Mouse (Mus musculus) WW6 (cell line): Measurements from ENCODE around the gene Hnf1a.

ENCODE experiments used
- DNase-seq: peaks from one replicate; pipeline ENCODE4 v3.0.0-alpha.2; 2013; ENCODE audit warnings: low read depth, low spot score

Hnf1a gene

GRCm38 (mm10) chr5:114979250-114980121 lies 8.6 kb upstream of the Hnf1a start:
- DNase-seq = peak; percentile 45

DNA sequence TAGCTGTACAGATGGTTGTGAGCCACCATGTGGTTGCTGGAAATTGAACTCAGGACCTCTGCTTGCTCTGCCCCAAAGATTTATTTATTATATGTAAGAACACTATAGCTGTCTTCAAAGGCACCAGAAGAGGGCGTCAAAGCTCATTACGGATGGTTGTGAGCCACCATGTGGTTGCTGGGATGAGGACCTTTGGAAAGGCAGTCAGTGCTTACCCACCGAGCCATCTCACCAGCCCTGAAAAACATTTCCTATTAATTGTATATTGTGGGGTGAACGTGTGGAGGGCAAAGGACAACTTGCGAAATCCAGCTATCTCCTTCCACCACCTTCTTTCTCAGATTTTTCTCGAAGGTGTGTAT lies 8.0 kb upstream of the Hnf1a start:
- peak; percentile 70 for DNase-seq

- no peak for DNase-seq
Measured at GRCm38 (mm10) chr5:114978473-114978872, 7.6 kb upstream of the Hnf1a start.

GRCm38 (mm10) chr5:114976935-114977334 lies 6.0 kb upstream of the Hnf1a start:
- DNase-seq = no peak

GRCm38 (mm10) chr5:114973131-114973530 lies 2.2 kb upstream of the Hnf1a start:
- no peak for DNase-seq

DNA sequence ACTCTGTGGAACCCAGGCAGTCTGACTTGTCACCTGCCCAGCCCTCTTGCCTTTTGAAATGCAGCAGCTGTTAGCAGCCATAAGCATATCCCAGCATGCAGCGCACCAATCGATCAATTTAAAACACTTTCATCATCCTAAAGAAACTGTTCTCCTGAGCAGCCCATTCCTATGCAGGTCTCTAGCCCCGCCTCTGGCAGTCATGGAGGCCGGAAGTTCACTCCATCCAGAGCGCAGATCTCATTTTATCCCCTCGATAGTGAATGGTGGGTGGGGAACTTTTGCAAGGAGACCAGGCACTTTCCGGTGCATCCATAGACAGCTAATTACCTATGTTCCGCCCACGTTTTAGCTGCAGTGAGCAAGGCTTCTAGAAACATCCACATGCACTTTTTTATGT lies 1.3 kb upstream of the Hnf1a start:
- DNase-seq = peak; percentile 39

DNA sequence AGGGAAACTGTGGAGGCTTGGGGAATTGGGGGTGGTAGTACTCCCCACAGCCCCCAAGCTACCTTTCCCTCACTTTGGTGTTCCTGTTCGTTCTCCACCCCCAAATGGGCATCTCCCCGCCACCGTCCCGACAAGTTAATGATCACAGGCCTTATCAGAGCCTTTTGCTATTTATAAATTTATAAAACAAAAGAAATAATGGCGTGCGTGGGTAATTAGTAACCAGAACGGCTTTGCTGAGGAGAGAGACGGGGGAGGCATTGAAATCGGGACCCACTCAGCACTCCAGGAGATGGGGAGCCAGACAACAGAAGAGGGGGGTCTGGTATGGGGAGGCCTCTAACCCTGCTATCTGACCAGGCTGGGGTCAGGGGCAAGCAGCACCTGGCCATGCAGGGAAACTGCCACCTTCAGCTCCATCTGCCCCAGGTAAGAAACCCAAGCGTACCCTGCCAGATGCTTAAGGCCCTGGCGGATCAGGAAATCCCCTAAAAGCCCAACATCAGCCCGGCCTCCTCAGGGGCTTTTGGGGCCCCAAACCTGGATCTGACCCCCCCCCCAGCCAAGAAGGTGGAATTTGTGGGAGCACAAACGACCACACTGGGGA lies 1.2 kb downstream of the Hnf1a start:
- no peak for DNase-seq

DNA sequence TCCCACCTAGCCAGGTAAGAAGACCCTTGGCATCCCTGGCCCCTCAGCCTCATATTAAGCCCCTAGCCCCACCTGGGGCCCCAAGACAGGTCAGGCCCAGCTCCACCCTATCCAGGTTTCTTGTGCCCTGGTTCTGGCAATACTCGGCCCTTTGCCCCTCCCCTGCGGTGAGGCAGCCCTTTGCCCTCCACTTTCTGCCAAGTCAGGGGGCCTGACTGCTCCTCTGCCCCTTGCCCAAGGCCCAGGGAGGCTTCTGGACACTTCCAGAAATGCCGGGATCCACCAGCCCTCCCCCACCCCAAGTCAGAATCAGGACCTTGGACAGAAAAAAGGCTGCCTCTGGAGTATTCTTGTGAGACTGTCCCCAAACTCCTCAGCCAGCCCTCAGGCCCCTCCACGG lies 1.8 kb downstream of the Hnf1a start:
- no peak for DNase-seq

GRCm38 (mm10) chr5:114968651-114969050 lies 2.2 kb downstream of the Hnf1a start:
- no peak for DNase-seq

DNA sequence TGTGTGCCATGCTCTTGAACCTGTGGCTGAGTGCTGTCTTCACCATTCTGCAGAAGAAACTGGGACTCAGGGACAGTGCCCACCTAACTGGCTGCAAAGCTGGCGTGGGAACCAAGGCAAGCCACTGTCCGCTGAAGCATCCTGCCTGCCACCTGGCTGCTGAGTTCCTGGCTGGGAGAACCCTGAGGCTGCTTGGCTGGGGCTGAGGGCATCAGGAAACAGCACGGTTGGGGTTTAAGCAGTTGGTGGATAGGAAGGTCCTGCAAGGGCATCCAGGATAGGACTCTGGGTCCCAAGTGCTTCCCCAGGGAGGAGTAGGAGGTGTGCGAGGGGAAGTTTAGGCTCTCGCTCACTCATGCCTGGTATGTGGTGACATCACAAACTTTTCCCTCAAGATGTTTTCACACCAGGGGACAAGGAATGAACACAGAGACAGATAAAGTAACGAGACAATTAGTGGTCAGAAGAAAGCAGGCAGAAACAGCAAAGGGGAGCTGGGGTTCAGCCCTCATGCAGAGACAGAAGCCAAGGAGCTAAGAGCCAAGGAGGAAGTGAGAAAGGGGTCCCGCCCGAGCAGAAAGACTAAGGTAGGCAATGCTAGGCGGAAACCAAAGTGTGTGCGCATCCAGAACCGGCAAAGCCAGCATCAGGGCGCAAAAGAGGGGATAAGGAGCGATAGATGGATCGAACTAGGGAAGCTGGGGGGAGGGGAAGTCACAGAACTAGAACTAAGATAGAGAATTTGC lies 3.2 kb downstream of the Hnf1a start:
- no peak for DNase-seq

DNA sequence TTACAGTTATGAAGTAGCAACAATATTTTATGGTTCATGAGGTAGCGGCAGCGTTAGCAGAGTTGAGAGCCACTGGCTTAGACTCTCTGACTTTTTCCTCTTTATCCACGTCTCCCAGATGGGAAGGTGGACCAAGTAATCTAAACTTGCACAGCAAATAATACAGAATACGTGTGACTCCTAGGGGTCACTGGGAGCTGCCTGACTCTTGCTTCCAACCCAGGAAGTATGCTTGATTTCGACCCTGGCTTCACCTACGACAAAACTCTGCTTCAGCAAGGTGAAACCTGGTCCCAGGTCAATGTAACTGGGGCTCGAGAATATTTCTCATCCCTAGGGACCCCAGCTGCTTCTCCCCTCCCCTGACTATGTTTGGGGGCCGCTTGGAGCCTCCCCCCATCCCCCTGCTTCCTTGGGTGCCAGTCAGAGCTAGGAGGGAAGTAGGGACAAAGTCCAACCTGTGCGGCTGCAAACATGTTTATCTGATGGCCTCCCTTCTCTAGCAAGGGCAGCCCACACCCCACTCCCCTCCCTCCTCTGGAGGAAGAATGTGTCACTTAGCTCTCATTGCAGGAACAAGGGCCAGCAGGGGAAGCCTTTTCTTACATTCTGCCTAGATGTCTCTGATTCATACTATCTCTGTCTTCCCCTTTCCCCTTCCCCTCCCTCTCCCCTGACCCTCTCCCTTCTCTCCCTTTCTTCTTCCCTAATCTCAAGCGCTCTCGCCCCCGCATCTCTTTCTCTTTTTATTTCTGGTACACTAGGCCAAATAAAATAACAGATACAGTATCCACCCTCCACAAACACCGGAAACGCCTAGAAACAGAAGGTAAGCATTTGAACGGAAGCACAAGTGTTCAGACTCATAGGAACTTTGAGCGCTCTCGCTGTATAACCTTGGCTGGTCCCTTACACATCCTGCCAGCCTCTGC lies 5.7 kb downstream of the Hnf1a start:
- DNase-seq = no peak

DNA sequence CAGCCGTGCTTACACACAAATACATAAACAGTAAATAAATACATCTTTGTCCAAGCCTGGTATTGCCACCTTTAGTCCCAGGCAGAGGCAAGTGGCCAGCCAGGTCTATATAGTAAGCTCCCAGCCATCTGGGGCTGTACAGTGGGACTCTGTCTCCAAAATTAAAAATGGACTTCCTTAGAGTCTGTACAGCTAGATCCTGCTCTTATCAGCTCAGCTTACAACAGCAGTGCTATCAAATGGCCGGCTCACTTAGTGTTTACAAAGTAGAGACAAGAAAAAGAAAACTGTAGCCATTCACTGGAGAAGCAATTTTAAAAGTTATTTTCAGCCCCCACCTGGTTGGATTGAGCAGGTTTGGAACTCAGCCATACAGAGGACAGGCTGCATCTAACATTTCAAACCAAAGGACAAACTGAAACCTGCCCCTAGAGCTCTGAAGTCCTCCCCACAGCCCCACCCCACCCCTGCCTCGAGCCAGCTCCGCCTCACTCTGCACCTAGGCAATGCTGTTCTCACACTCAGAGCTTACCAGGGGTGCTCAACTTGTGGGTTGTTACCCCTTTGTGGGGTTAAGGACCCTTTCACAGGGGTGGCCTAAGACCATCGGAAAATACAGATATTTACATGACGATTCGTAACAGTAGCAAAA lies 6.5 kb downstream of the Hnf1a start:
- DNase-seq = no peak

DNA sequence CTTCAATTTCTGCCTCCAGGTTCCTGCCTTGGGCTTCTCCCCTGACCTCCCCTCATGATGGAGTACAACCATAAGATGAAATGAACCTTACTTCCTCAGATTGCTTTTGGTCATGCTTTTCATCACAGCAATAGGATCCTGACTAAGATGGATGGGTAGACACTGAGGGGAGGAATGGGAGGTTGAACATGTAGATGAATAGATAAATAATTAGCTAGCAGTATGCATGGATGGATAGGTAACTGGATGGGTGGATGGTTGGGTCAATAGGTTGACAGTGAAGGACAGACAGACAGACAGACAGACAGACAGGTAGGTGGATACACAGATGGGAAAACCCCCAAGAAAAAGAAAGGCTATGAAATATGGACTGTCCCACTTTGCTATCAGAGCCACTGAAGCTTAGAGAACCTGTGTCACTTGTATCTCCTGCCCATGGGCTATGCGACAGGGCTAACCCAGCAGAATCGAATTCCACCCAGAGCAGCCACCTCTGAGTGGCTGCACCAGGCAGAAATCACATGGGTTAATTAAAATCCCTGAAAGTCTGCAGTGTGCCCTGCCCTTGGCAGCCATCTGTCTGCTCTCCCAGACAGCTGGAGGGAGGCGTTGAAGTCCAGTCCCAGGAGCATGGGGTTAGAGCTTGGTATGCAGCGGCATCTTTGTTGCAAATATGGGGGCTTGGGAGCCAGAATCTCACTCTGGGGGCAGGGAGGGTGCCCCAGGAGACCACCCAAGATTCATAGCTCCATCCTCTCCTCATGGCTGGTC lies 9.1 kb downstream of the Hnf1a start:
- no peak for DNase-seq

- DNase-seq = no peak
Measured at GRCm38 (mm10) chr5:114958069-114958468, 12.8 kb downstream of the Hnf1a start.

DNA sequence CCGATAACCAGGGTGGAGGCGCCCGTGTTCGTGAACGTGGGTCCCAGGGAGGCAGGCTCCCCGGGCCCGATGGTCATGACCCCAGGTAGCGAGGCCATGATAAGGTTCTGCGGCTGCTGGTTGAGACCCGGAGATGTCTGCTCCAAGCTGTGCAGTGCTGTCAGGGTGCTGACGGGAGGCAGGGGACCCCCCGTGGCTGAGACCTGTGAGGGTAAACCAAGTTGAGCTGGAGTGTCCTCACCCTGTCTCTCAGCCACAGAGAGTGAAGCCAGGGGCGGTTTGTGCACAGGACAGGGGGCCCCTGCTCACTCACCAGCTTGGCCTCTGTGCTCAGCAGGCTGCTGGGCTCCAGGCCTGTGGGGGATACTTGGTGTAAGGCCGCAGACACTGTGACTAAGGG lies 17.6 kb downstream of the Hnf1a start:
- no peak for DNase-seq

GRCm38 (mm10) chr5:114951279-114951880 lies 19.5 kb downstream of the Hnf1a start:
- DNase-seq = no peak

- no peak for DNase-seq
Measured at GRCm38 (mm10) chr5:114950669-114951068, 20.2 kb downstream of the Hnf1a start.

DNA sequence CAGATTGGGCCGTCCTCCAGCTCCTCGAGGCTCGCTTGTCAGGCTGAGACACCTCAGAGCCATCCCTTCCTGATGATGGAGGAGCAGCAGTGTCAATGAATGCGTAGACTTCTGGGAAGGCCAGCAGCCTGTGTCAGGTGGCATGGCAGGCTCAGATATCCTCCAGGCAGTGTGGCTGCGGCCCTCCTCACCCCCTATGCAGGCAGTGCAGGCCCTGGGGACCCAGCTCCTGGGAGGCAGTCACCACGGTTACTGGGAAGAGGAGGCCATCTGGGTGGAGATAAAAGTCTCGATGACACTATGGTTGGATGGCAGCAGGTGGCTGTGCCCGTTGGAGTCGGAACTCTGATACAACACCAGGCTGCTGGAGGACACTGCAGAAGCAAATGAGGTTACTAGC lies 21.1 kb downstream of the Hnf1a start:
- no peak for DNase-seq

GRCm38 (mm10) chr5:114949316-114949715 lies 21.6 kb downstream of the Hnf1a start:
- DNase-seq = no peak

- no peak for DNase-seq
Measured at GRCm38 (mm10) chr5:114948891-114949290, 22.0 kb downstream of the Hnf1a start.
